Mouse (Mus musculus) left cerebral cortex, postnatal 25 days (tissue): Measurements from ENCODE around the gene Bmp6. TPM values are rescaled to one million over a fixed set of nuclear protein-coding genes. Genes with fewer than 3 reads are reported as not detected.

Source experiments
- DNase-seq, 2 experiments: peaks; one replicate each; pipeline ENCODE4 v3.0.0; 2022; ENCODE audit warnings: low spot score in 2 of 2, mixed read lengths in 1 of 2
- intact Hi-C: fragments of 180-260 bp; cut with DNase I; formaldehyde crosslinking; loops from one replicate; pipeline ENCODE4 v1.15.1; 2025
- total RNA-seq, 2 experiments: library from RNA; stranded (reverse); gene quantifications; 2 replicates each; pipeline ENCODE4 v1.2.3; 2021

Bmp6 gene
- total RNA-seq, 2 experiments from 2014 or later: 8.3 to 12.4 TPM

GRCm38 (mm10) chr13:38529576-38529975 lies 184.7 kb downstream of the Bmp6 start:
- no peak for DNase-seq
- intact Hi-C loops: no loop called here

- intact Hi-C loops: no loop called here
Measured at GRCm38 (mm10) chr13:38531498-38531897, 186.6 kb downstream of the Bmp6 start.

GRCm38 (mm10) chr13:38533461-38533860 lies 188.6 kb downstream of the Bmp6 start:
- DNase-seq: no peak
- intact Hi-C loops: no loop called here

More at GRCm38 (mm10) chr13:38531498-38531897, 186.6 kb downstream of the Bmp6 start:
- DNase-seq: no peak

GRCm38 (mm10) chr13:38534016-38534415 lies 189.1 kb downstream of the Bmp6 start:
- DNase-seq: no peak
- intact Hi-C loops: no loop called here

- intact Hi-C loops: no loop called here
- no peak for DNase-seq
Measured at GRCm38 (mm10) chr13:38534731-38535130, 189.8 kb downstream of the Bmp6 start.

GRCm38 (mm10) chr13:38537521-38537920 lies 192.6 kb downstream of the Bmp6 start:
- intact Hi-C loops: no loop called here
- no peak for DNase-seq

- no peak for DNase-seq
- intact Hi-C loops: no loop called here
Measured at GRCm38 (mm10) chr13:38539192-38539900, 194.4 kb downstream of the Bmp6 start.

- intact Hi-C loops: no loop called here
- no peak for DNase-seq
Measured at GRCm38 (mm10) chr13:38543455-38544125, 198.7 kb downstream of the Bmp6 start.

GRCm38 (mm10) chr13:38544769-38545445 lies 200.0 kb downstream of the Bmp6 start:
- DNase-seq: no peak
- intact Hi-C loops: no loop called here

GRCm38 (mm10) chr13:38545460-38545859 lies 200.6 kb downstream of the Bmp6 start:
- intact Hi-C loops: no loop called here
- no peak for DNase-seq

- intact Hi-C loops: no loop called here
- DNase-seq: no peak
Measured at GRCm38 (mm10) chr13:38546754-38547153, 201.8 kb downstream of the Bmp6 start.

- no peak for DNase-seq
- intact Hi-C loops: no loop called here
Measured at GRCm38 (mm10) chr13:38547717-38548116, 202.8 kb downstream of the Bmp6 start.

GRCm38 (mm10) chr13:38548681-38549080 lies 203.8 kb downstream of the Bmp6 start:
- intact Hi-C loops: no loop called here
- no peak for DNase-seq

Other genes with a start within 250 kb of the Bmp6 start
- under 1 TPM; 0.16 TPM for gene Dsp, start 193.8 kb upstream of the Bmp6 start, total RNA-seq
- 10 to 100 TPM; 18.4 to 26.1 TPM for gene Snrnp48, start 140.2 kb upstream of the Bmp6 start, total RNA-seq
- gene Txndc5, start 183.7 kb downstream of the Bmp6 start, total RNA-seq: 10 to 100 TPM; 43.5 to 46.1 TPM